Mouse (Mus musculus): ENCODE data around the gene Crtac1.

GRCm38 (mm10) chr19:42260486-42260885, 171.1 kb downstream of the Crtac1 start:
- no peak for TF ChIP-seq CTCF (IDR thresholded peaks at IDR 0.05; ENCODE audit: low read depth)
- no peak for TF ChIP-seq EP300 (IDR thresholded peaks at IDR 0.05; ENCODE audit: low read depth)
